Mouse (Mus musculus) liver, embryonic 14.5 days (tissue): Measurements from ENCODE around the gene Gaa. TPM values are rescaled to one million over a fixed set of nuclear protein-coding genes. Genes with fewer than 3 reads are reported as not detected.
A peak's percentile ranks its signal among the peaks of the same experiment; 100 is the strongest.

ENCODE experiments used
- ATAC-seq: fragments of 200-750 bp; cut with Nextera tagmentation; 2 replicates; pipeline ENCODE4 v1.8.0; 2017; ENCODE audit warnings: moderate number of reproducible peaks, mild to moderate bottlenecking, moderate library complexity; ENCODE audit not compliant: insufficient read depth
- DNase-seq, 3 experiments: peaks; one replicate each; pipeline ENCODE4 v3.0.0-alpha.2; 2012 to 2013; ENCODE audit warnings: low read depth in 3 of 3, low spot score in 3 of 3
- H3K27ac ChIP-seq: fragments of 300-500 bp; sonication (generic); 2 replicates; pipeline ENCODE4 v1.5.1; 2014; ENCODE audit warnings: moderate library complexity, mild to moderate bottlenecking, control low read depth, inconsistent platforms
- H3K27me3 ChIP-seq: fragments of 300-500 bp; sonication (generic); 2 replicates; pipeline ENCODE4 v1.6.1; 2014; ENCODE audit warnings: mild to moderate bottlenecking, low read length, moderate library complexity; ENCODE audit not compliant: control insufficient read depth, insufficient read depth
- H3K36me3 ChIP-seq: fragments of 300-500 bp; sonication (generic); replicated peaks from 2 replicates; pipeline ENCODE4 v1.6.1; 2014; ENCODE audit warnings: low read depth; ENCODE audit not compliant: control insufficient read depth, insufficient read depth
- H3K4me1 ChIP-seq, 2 experiments: fragments of 200-500 bp in 1 of 2; fragments of 300-500 bp in 1 of 2; sonication (generic) in 1 of 2; replicated peaks; 2 replicates each; pipeline ENCODE4 v1.6.1; 2012 to 2014; ENCODE audit warnings: antibody characterized with exemption in 1 of 2, inconsistent platforms in 1 of 2, low read length in 1 of 2; ENCODE audit not compliant: control insufficient read depth in 2 of 2, insufficient read depth in 2 of 2
- H3K4me2 ChIP-seq: fragments of 300-500 bp; sonication (generic); 2 replicates; pipeline ENCODE4 v1.6.1; 2014; ENCODE audit warnings: low read depth, mild to moderate bottlenecking, control low read depth, moderate library complexity
- H3K4me3 ChIP-seq, 2 experiments: fragments of 200-500 bp in 1 of 2; fragments of 300-500 bp in 1 of 2; sonication (generic) in 1 of 2; 2 replicates each; pipeline ENCODE4 v1.5.1; 2012 to 2014; ENCODE audit warnings: low read depth in 2 of 2, low read length in 2 of 2, mild to moderate bottlenecking in 2 of 2, control low read depth in 1 of 2, inconsistent platforms in 1 of 2, moderate library complexity in 1 of 2; ENCODE audit not compliant: insufficient read depth in 1 of 2
- H3K9ac ChIP-seq: fragments of 300-500 bp; sonication (generic); replicated peaks from 2 replicates; pipeline ENCODE4 v1.6.1; 2014; ENCODE audit warnings: mild to moderate bottlenecking, control low read depth, moderate library complexity
- H3K9me3 ChIP-seq: fragments of 300-500 bp; sonication (generic); 2 replicates; pipeline ENCODE4 v1.6.1; 2016; ENCODE audit warnings: low read length, mixed read lengths; ENCODE audit not compliant: control insufficient read depth
- CTCF ChIP-seq: IDR thresholded peaks from 2 replicates; pipeline ENCODE4 v1.5.1; 2016; ENCODE audit warnings: antibody characterized with exemption, low read depth, control low read depth
- EP300 ChIP-seq: IDR thresholded peaks from 2 replicates; pipeline ENCODE4 v1.6.1; 2016; ENCODE audit warnings: antibody characterized with exemption, low read depth
- WGBS: fragments of 180-500 bp; shearing (Covaris S2); extraction: QIAGEN DNeasy Blood & Tissue Kit; methylation state at CpG from one replicate; pipeline ENCODE4 v1.1.7; 2014; ENCODE audit not compliant: insufficient replicate concordance; 5-methylcytosine and 5-hydroxymethylcytosine counted together
- polyA plus RNA-seq, 2 experiments: library from polyadenylated mRNA; depleted of rRNA in 1 of 2; stranded (reverse) in 1 of 2; unstranded in 1 of 2; fragments of >200 nt; fragmentation: Nextera tagmentation in 1 of 2; extraction: Ambion mirVana in 1 of 2; gene quantifications; 2 replicates each; pipeline versions ENCODE4 v1.2.1 to v1.2.3; 2012 to 2014

Gaa gene
- polyA plus RNA-seq, 2 experiments, result 11.8 to 14.7 TPM

GRCm38 (mm10) chr11:119310621-119311020 is 42.9 kb downstream of the Gaa start:
- Histone ChIP-seq H3K9ac (no peak overlapping the region), H3K27me3 (no peaks in the 10 kb centered on the region), H3K4me3 (no peak overlapping the region), H3K27ac (no peak overlapping the region), H3K4me1 (no peaks in the 10 kb centered on the region), H3K4me2 (no peak overlapping the region), H3K9me3 (no peaks in the 10 kb centered on the region), H3K36me3 (no peaks in the 10 kb centered on the region)
- ATAC-seq, result no peak
- 13% methylated on average over 10 of the region's 10 CpGs for WGBS
- DNase-seq, result no peak
- TF ChIP-seq EP300, result no peak
- TF ChIP-seq CTCF, result no peak

GRCm38 (mm10) chr11:119314252-119314936 is 46.7 kb downstream of the Gaa start:
- Histone ChIP-seq H3K36me3 (no peaks in the 10 kb centered on the region), H3K4me2 (no peak overlapping the region), H3K9ac (no peak overlapping the region), H3K4me3 (no peak overlapping the region), H3K27ac (no peak overlapping the region), H3K27me3 (no peaks in the 10 kb centered on the region), H3K9me3 (no peaks in the 10 kb centered on the region), H3K4me1 (no peaks in the 10 kb centered on the region)
- ATAC-seq (no peak), DNase-seq (no peak)
- WGBS, result 53% methylated on average over 17 of the region's 17 CpGs
- no peak for TF ChIP-seq EP300
- no peak for TF ChIP-seq CTCF

DNA sequence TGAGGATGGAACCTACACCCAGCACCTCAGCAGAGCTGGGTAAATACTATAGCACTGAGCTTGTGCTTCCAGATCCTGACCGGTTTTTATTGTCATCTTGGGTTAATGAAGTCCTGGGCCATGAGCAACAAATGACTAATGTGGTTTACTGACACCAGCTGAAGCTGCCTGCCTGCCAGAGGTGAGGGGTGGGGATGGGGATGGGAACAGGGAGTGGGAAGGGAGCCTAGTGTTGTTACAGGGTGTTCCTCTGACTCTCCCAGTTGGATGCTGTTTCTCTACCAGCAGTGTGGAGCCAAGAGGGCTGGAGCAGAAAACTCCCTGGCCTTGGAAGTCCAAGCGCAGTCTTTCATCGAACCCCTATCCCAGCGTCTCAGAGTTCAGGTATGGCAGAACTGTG is 49.0 kb downstream of the Gaa start:
- no peak for TF ChIP-seq CTCF
- Histone ChIP-seq H3K27ac (no peak overlapping the region), H3K4me2 (no peak overlapping the region), H3K4me3 (no peak overlapping the region), H3K27me3 (no peaks in the 10 kb centered on the region), H3K36me3 (no peaks in the 10 kb centered on the region), H3K9ac (no peak overlapping the region), H3K4me1 (no peaks in the 10 kb centered on the region), H3K9me3 (no peaks in the 10 kb centered on the region)
- 79% methylated on average over 4 of the region's 4 CpGs for WGBS
- DNase-seq (no peak), ATAC-seq (no peak)

DNA sequence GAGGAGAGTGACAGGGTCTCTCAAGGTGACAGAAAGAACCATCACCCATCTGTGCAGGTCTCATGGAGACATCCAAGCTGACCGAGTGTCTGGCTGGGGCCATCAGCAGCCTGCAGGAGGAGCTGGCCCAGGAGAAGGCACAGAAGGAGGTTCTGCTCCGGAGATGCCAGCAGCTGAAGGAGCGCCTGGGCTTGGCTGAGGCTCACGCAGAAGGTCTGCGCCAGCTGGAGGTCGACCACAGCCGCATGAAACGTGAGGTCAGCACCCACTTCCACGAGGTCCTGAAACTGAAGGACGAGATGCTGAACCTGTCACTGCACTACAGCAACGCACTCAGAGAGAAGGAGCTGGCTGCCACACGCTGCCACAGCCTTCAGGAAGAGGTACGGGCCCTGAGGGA is 54.8 kb downstream of the Gaa start:
- Histone ChIP-seq H3K9ac (no peak overlapping the region), H3K36me3 (no peaks in the 10 kb centered on the region), H3K27ac (no peak overlapping the region), H3K4me3 (no peak overlapping the region), H3K9me3 (no peaks in the 10 kb centered on the region; the same call in 1 of the 2 replicates), H3K27me3 (no peaks in the 10 kb centered on the region), H3K4me1 (no peaks in the 10 kb centered on the region), H3K4me2 (no peak overlapping the region)
- DNase-seq (no peak), ATAC-seq (no peak)
- TF ChIP-seq CTCF, result no peak
- TF ChIP-seq EP300, result no peak
- WGBS, result 64% methylated on average over 13 of the region's 13 CpGs

- TF ChIP-seq CTCF (peak; percentile 69), EP300 (no peak)
- no peaks in the 10 kb centered on the region; the same call in 1 of the 2 replicates for H3K9me3 ChIP-seq
- no peaks in the 10 kb centered on the region for H3K27me3 ChIP-seq
- no peak overlapping the region for H3K9ac ChIP-seq
- H3K4me2 ChIP-seq, result no peak overlapping the region
- H3K27ac ChIP-seq, result no peak overlapping the region
- ATAC-seq, result no peak
- H3K36me3 ChIP-seq, result no peaks in the 10 kb centered on the region
- no peak for DNase-seq
- no peak overlapping the region for H3K4me3 ChIP-seq
- WGBS, result 67% methylated on average over 1 of the region's 1 CpGs
- H3K4me1 ChIP-seq, result no peaks in the 10 kb centered on the region
Observed at GRCm38 (mm10) chr11:119325068-119325467, 57.4 kb downstream of the Gaa start.
